Mouse (Mus musculus): ENCODE data around the gene Bace1. TPM values are rescaled to one million over a fixed set of nuclear protein-coding genes. Genes with fewer than 3 reads are reported as not detected.

The Bace1 gene
- total RNA-seq (2023) = 1 to 10 TPM; 2.1 to 3.4 TPM

DNA sequence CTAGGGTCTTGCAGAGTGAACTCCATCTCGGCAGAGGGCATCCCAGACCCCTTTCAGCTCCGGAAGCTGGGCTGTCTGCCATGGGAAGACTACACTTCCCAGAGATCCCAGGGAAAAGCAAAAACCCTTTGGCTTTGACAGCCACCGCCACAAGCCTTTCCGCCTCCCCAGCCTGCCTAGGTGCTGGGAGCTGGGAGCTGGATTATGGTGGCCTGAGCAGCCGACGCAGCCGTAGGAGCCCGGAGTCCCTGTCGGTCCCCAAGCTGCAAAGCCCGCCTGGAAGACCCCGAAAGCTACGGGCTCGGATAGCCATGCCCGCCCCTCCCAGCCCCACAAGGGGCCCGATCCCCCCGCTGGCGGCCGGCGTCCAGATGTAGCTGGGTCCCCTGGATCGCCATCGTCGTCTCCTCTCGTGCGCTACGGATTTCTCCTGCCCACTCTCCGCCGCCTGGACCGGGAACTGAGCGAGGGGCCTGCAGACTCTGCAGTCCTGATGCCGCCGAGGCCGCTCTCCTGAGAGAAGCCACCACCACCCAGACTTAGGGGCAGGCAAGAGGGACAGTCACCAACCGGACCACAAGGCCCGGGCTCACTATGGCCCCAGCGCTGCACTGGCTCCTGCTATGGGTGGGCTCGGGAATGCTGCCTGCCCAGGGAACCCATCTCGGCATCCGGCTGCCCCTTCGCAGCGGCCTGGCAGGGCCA lies at the start of gene Bace1:
Bace1 (plus strand) TSS at position 147 of the 705 bp plus-strand sequence.

DNA sequence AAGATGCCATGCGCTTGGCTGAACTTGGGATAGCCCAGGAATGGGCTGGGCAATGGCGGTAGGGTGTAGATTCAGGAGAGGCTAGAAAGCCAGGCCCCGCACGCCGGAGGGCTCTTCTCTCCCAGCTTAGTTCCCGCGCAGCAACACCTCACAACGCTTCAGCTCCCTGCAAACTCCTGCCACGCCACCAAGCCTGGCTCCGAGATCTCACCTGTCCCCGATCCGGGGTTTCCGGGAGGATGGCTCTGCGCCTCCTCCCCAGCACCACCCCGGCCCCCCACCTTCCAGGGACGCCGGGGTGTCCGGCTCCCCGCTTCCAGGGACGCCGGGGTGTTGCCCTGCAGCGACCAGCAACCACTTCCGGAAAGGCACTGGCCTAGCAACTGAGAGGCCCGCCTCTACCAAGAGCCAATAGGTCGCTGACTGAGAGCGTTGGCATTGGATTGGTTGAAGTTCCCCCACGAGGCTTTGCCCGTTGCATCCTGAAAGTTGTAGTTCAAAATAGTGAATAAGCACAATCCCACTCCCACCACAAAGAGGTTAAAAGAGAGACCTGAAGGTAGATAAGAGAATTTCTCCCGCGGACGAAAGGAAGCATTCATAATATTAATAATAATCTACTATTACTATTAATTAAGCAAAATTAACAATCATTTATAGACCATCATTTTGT lies 10.0 kb upstream of the Bace1 start, which contains the start of gene Cep164:
Cep164 (minus strand) TSS at position 401 of the 673 bp plus-strand sequence.

DNA sequence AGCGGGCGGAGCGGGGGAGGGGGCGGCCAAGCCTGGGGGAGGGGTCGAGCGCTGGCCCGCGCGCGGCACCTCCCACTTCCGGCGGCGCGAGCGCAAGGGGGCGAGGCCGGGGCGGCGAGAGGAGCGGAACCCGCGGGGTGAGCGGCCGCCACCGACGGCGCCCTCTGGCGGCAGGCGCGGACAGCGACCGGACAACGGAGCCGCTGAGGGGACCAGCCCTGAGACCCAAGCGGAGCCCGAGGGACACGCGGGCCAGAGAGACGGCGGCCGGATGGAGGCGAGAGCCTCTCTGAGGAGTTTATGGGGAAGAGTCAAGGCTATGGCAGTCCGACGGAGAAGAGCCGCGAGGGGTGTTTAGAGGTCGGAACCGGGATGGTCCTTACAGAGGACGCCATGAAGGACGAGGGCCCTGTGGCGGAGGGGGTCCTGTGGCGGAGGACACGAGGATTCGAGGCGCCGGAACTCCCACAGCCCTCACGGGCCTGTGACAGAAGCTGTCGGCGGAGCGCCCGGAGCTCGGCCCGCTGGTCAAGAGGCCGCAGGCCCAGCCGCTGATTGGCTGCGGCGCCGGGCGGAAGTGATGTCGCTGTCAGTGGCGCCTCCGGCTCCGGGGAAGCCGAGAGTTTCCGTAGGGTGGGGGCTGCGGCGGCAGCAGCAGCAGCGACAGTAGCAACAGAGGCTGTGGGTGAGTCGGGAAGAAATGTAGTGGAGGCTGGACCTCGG lies 68.1 kb downstream of the Bace1 start, which contains the start of the genes Pcsk7 and Rnf214:
Pcsk7 (plus strand) TSS at position 143 of the 723 bp plus-strand sequence.
Rnf214 (minus strand) TSS at position 557 of the 723 bp plus-strand sequence.

Other genes starting within 250 kb of the Bace1 start
- gene Cep164, start 9.9 kb upstream of the Bace1 start, total RNA-seq (2023) = 10 to 100 TPM; 15.2 to 16.7 TPM
- gene Pcsk7, start 67.9 kb downstream of the Bace1 start, total RNA-seq (2023) = 10 to 100 TPM; 43.6 to 50.4 TPM
- 10 to 100 TPM; 30.5 to 33.3 TPM for gene Rnf214, start 68.3 kb downstream of the Bace1 start, total RNA-seq (2023)
- 1 to 10 TPM in 1 of 2 experiments, under 1 TPM in 1; 0.52 to 1.9 TPM for gene Tagln, start 97.5 kb downstream of the Bace1 start, total RNA-seq (2023)
- 100 to 1,000 TPM; 157 to 181 TPM for gene Sidt2, start 116.7 kb downstream of the Bace1 start, total RNA-seq (2023)
- gene Pafah1b2, start 174.1 kb downstream of the Bace1 start, total RNA-seq (2023) = 10 to 100 TPM; 46.2 to 49.3 TPM
- gene Sik3, start 174.2 kb downstream of the Bace1 start, total RNA-seq (2023) = 10 to 100 TPM; 52.0 to 52.6 TPM